Mouse (Mus musculus) forebrain, embryonic 12.5 days (tissue): ENCODE data around the gene Rprd2. TPM values are rescaled to one million over a fixed set of nuclear protein-coding genes. Genes with fewer than 3 reads are reported as not detected.
"Not testable (repeated sequence)": the region's sequence is repeated elsewhere in the genome, so short reads cannot be mapped to it uniquely, and the experiment has no call there.

Experiments used
- ATAC-seq: fragments of 200-750 bp; cut with Nextera tagmentation; 2 replicates; pipeline ENCODE4 v1.8.0; 2017; ENCODE audit warnings: moderate TSS enrichment; ENCODE audit not compliant: low FRiP score
- H3K27ac ChIP-seq: fragments of 300-500 bp; sonication (generic); 2 replicates; pipeline ENCODE4 v1.5.1; 2016; ENCODE audit warnings: mild to moderate bottlenecking
- H3K27me3 ChIP-seq: fragments of 300-500 bp; sonication (generic); 2 replicates; pipeline ENCODE4 v1.6.1; 2016; ENCODE audit warnings: mild to moderate bottlenecking
- H3K36me3 ChIP-seq: fragments of 300-500 bp; sonication (generic); replicated peaks from 2 replicates; pipeline ENCODE4 v1.6.1; 2016; ENCODE audit warnings: mild to moderate bottlenecking
- H3K4me1 ChIP-seq: fragments of 300-500 bp; sonication (generic); 2 replicates; pipeline ENCODE4 v1.6.1; 2016
- H3K4me2 ChIP-seq: fragments of 300-500 bp; sonication (generic); 2 replicates; pipeline ENCODE4 v1.6.1; 2016; ENCODE audit warnings: mild to moderate bottlenecking, moderate library complexity
- H3K4me3 ChIP-seq: fragments of 300-500 bp; sonication (generic); replicated peaks from 2 replicates; pipeline ENCODE4 v1.5.1; 2016; ENCODE audit warnings: mild to moderate bottlenecking
- H3K9ac ChIP-seq: fragments of 300-500 bp; sonication (generic); 2 replicates; pipeline ENCODE4 v1.6.1; 2016; ENCODE audit warnings: mild to moderate bottlenecking
- H3K9me3 ChIP-seq: fragments of 300-500 bp; sonication (generic); 2 replicates; pipeline ENCODE4 v1.6.1; 2016
- WGBS: fragments of 180-500 bp; shearing (Covaris S2); methylation state at CpG from one replicate; pipeline ENCODE4 v1.1.7; 2016; 5-methylcytosine and 5-hydroxymethylcytosine counted together
- polyA plus RNA-seq: library from polyadenylated mRNA; unstranded; fragments of >200 nt; fragmentation: Nextera tagmentation; extraction: Ambion mirVana; gene quantifications from 2 replicates; pipeline ENCODE4 v1.2.1, GENCODE M21; 2016

Gene Rprd2
- polyA plus RNA-seq, 1 experiment from 2014 or later = 29.1 TPM

DNA sequence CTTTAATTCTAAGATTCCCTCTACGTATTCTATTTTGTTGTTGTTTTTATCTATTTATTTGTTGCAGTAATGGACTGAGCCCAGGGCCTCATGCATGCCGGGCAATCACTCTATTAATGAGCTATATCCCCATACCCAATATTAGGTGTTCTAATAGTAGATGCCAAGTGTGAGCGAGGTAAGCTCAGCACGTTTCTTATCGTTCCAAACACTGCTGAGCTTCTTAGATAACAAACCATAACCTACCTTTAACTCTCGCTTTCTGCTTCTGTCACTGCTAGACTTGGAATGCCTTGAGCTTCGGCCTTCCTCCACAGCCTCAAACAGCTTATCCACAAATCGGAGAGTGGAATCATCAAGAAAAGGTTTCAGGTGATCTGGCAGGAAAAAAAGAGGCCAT lies 32.7 kb upstream of the Rprd2 start:
- Histone ChIP-seq H3K27ac (no peak overlapping the region), H3K9me3 (no peaks in the 10 kb centered on the region), H3K9ac (no peak overlapping the region), H3K4me1 (peaks cover 11% of the 10 kb centered on the region), H3K36me3 (peaks cover 69% of the 10 kb centered on the region), H3K4me2 (no peak overlapping the region), H3K4me3 (no peak overlapping the region), H3K27me3 (no peaks in the 10 kb centered on the region)
- no peak for ATAC-seq
- 94% methylated on average over 8 of the region's 8 CpGs for WGBS

DNA sequence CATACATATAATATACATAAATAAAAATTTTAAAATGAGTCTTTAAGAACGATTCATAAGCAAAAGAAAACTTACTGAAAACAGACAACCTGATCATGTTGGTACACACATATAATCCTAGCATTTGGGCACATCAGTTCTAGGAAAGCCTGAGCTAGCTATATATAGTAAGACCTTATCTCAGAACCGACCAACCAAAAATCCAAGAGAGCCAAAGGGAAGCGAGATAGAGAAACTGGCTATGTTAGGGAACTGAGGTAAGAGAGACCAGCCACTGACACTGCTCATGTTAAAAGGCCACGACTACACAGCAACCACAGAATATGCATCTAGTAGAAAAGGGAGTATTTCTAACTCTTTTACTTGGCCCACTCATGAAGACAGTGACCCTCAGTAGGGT lies 31.9 kb upstream of the Rprd2 start:
- Histone ChIP-seq H3K27me3 (no peaks in the 10 kb centered on the region), H3K9me3 (no peaks in the 10 kb centered on the region), H3K4me3 (no peak overlapping the region), H3K36me3 (peaks cover 76% of the 10 kb centered on the region), H3K27ac (no peak overlapping the region), H3K4me2 (no peak overlapping the region), H3K4me1 (peaks cover 8% of the 10 kb centered on the region), H3K9ac (no peak overlapping the region)
- WGBS = 91% methylated on average over 4 of the region's 4 CpGs
- ATAC-seq = no peak

DNA sequence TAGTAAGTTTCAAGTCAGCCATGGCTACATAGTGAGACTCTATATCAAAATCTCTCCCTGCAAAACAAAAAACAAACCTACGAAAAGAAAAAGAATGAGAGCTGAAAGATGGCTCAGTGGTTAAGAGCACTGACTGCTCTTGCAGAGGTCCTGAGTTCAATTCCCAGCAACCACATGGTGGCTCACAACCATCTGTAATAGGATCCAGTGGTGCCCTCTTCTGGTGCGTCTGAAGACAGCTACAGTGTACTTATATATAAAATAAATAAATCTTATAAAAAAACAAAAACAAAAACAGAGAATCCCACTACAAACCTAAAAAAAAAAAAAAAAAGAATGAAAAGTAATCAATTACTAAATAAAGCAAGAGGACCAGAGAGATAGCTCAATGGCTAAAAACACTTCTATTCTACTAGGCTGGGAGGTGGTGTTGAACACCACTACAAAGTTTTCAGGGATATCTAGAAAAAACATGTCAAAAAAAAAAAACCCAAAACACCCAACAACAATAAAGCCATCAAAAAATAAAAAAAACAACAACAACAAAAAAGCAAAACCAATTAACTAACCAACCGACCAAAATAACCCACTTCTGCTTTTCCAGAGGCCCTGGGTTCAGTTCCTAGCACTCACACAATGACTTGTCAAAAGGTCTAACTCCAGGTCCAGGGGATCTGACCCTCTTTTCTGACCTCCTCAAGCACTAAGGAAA lies 24.0 kb upstream of the Rprd2 start:
- no peak overlapping the region for H3K27ac ChIP-seq
- no peak overlapping the region for H3K4me2 ChIP-seq
- H3K4me3 ChIP-seq = no peak overlapping the region
- 92% methylated on average over 3 of the region's 3 CpGs for WGBS
- H3K27me3 ChIP-seq = no peaks in the 10 kb centered on the region
- no peak overlapping the region for H3K9ac ChIP-seq
- H3K9me3 ChIP-seq = no peaks in the 10 kb centered on the region
- H3K36me3 ChIP-seq = peaks cover 86% of the 10 kb centered on the region
- no peak for ATAC-seq
- H3K4me1 ChIP-seq = no peaks in the 10 kb centered on the region

DNA sequence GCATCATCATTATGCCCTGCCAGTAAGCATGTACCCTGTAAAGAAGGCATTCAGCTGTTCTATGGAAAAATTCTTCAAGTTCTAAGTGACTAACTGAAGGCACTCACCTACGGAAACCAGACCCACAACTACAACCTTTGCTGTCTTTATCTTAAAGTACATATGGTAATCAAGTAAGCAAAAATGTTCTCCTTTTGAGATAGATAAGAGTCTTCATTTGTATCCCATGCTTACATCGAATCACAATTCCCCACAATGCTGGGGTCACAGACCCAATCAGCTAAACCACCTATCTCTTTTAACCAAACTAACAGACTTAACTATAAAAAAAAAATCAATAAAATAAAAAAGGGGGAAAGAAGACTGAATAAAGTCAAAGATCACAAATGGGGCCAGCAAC lies 20.6 kb upstream of the Rprd2 start:
- H3K9me3 ChIP-seq = no peaks in the 10 kb centered on the region
- H3K27me3 ChIP-seq = no peaks in the 10 kb centered on the region
- ATAC-seq = no peak
- H3K27ac ChIP-seq = no peak overlapping the region
- H3K9ac ChIP-seq = no peak overlapping the region
- no peak overlapping the region for H3K4me2 ChIP-seq
- WGBS = 97% methylated on average over 2 of the region's 2 CpGs
- H3K4me3 ChIP-seq = no peak overlapping the region
- peaks cover 82% of the 10 kb centered on the region for H3K36me3 ChIP-seq
- H3K4me1 ChIP-seq = no peaks in the 10 kb centered on the region

DNA sequence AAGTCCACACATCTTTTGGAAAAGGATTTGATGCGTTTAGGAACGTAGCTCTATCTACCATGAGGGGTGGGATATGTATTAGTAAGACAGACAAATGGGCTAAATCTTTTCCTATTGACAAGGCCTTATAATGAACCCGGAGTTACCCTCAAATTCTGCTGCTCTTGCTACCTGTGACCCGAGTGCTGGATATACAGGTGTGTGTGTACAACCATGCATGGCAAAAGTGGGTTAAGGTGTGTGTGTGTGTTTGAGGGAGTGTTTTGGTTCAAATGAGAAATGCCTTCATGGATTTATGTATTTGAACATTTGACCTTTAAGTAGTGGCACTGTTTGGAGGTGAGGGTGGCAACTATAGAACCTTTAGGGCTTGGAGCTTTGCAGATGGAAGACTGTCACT lies 10.4 kb upstream of the Rprd2 start:
- H3K36me3 ChIP-seq = peaks cover 60% of the 10 kb centered on the region
- H3K27me3 ChIP-seq = no peaks in the 10 kb centered on the region
- no peak overlapping the region for H3K4me3 ChIP-seq
- 97% methylated on average over 4 of the region's 4 CpGs for WGBS
- H3K27ac ChIP-seq = no peak overlapping the region
- ATAC-seq = no peak
- no peaks in the 10 kb centered on the region for H3K4me1 ChIP-seq
- no peak overlapping the region for H3K9ac ChIP-seq
- H3K4me2 ChIP-seq = no peak overlapping the region
- no peaks in the 10 kb centered on the region for H3K9me3 ChIP-seq

DNA sequence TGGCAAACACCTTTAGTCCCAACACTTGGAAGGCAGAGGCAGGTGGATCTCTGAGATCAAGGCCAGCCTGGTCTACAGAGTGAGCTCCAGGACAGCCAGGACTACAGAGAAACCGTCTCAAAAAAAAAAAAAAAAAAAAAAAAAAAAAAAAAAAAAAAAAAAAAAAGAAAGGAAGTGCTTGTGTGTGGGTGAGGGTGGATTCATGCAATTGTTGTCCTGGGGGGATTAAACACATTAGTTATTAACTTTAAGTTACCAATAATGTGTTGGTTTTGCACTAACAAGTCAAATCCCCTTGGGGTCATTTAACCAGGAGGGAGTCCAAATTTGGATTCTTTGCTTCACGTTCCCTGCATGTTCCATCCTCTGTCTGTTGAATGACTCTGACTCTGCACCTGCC lies 7.6 kb upstream of the Rprd2 start:
- Histone ChIP-seq H3K36me3 (peaks cover 34% of the 10 kb centered on the region), H3K4me3 (no peak overlapping the region), H3K9ac (no peak overlapping the region), H3K4me1 (no peaks in the 10 kb centered on the region), H3K27me3 (no peaks in the 10 kb centered on the region), H3K4me2 (no peak overlapping the region), H3K27ac (no peak overlapping the region), H3K9me3 (no peaks in the 10 kb centered on the region)
- 76% methylated on average over 2 of the region's 2 CpGs for WGBS
- ATAC-seq = no peak

DNA sequence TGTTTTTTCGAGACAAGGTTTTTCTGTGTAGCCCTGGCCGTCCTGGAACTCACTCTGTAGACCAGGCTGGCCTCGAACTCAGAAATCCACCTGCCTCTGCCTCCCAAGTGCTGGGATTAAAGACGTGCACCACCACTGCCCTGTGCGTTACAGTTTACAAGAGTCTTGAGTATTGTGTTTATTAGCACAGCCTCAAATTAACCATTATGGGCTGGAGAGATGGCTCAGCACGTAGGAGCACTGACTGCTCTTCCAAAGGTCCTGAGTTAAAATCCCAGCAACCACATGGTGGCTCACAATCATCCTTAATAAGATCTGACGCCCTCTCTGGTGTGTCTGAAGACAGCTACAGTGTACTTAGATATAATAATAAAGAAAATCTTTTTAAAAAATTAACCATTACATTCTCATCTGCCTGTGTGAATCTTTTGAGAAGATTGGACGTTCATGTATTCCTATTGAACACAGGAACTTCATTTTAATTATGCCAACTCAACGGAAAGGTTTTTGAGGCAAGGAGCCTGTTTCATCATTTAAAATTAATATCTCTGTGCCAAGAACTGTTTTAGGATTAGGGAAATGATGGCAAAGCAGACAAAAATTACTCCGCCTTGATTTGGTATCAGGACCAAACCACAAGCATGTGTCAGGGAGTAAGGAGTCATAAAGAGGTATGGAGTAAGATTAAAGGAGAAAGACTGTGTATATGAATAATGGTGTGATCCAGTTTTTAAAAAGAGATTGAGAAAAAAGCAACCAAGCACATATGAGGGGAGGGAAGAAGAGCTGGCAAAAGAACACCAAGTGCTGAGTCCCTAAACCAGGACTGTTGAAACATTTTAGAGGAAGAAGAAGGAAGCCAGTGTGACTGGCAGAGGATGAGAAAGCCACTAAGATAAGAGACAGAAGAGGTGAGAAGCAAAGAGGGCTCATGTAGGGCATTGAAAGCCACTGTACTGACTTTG lies 1.7 kb upstream of the Rprd2 start:
- 0 out of 2 replicates have a peak, but pooled peaks have one; percentile 0 for ATAC-seq
- peak overlapping the region; percentile 82 for H3K4me3 ChIP-seq
- peak overlapping the region; percentile 51 for H3K4me2 ChIP-seq
- H3K27ac ChIP-seq = peak overlapping the region; percentile 98
- H3K9ac ChIP-seq = peak overlapping the region; percentile 69
- H3K9me3 ChIP-seq = no peaks in the 10 kb centered on the region
- 45% methylated on average over 10 of the region's 10 CpGs for WGBS
- H3K36me3 ChIP-seq = no peaks in the 10 kb centered on the region; the same call in 1 of the 2 replicates
- peaks cover 18% of the 10 kb centered on the region for H3K4me1 ChIP-seq
- no peaks in the 10 kb centered on the region for H3K27me3 ChIP-seq

DNA sequence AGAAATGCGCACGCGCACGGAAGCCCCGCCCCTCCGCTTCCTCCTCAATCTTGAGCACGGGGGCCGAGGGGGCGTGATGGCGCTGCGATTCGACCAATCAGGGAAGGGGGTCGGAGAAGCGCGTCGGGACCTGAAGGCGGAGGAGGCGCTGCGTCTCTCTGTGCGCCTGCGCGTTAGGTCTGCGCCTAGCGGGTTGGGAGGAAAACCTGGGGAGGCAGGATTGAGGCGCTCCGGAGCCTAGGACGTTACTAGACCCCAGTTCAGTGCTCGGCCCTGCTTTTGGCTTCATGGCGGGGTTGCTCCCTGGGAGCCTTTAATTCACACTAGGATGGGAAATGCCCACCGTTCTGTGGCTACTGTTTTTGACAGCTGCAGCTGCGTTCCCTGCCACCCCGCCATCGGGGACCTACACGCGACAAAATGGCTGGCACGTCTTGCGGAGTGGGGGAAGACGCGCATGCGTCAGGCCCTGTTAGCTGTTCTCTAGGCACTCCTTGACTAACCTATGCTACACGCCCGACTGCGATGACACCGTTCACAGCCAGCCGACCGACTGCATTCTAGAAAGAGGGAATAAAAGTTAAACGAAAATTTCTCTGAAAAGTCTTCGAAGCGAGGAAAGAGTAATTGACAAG lies 805 bp upstream of the Rprd2 start:
- ATAC-seq = peak; percentile 96
- Histone ChIP-seq H3K4me3 (peak overlapping the region; percentile 82), H3K4me1 (peaks cover 18% of the 10 kb centered on the region), H3K36me3 (no peaks in the 10 kb centered on the region; the same call in 1 of the 2 replicates), H3K9me3 (no peaks in the 10 kb centered on the region), H3K9ac (peak overlapping the region; percentile 69), H3K27ac (peak overlapping the region; percentile 98), H3K27me3 (no peaks in the 10 kb centered on the region), H3K4me2 (peak overlapping the region; percentile 51)
- WGBS = under 1% methylated on average over 49 of the region's 49 CpGs

DNA sequence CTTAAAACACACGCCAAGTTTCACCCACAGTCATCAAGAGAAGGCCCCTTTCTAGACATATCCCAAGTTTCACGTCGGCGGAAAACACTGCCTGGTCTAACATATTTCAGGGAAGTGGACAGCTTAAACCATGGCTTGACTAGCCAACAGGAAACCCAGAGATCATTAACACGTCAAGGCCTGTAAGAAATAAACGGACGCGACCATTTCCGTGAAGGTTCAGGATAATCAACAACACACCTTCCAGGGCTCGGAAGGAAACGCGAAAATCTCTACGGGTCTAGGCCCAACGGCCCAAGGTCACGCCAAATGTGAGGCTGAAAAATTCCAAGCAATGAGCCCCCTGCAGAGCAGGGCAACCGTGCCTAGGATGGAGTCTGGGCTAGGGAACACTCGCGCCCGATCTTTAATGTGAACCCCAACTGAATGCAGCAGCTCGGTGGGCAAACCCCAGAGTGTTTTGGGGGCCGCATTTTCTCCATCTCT lies 594 bp downstream of the Rprd2 start:
- Histone ChIP-seq H3K4me1 (peaks cover 18% of the 10 kb centered on the region), H3K27ac (peak overlapping the region; percentile 100), H3K9ac (peak overlapping the region; percentile 96), H3K27me3 (no peaks in the 10 kb centered on the region), H3K4me2 (peak overlapping the region; percentile 72), H3K36me3 (no peaks in the 10 kb centered on the region; the same call in 1 of the 2 replicates), H3K4me3 (peak overlapping the region; percentile 82), H3K9me3 (no peaks in the 10 kb centered on the region)
- WGBS = under 1% methylated on average over 21 of the region's 21 CpGs
- ATAC-seq = peak; percentile 7; the same call in 1 of the 2 replicates

DNA sequence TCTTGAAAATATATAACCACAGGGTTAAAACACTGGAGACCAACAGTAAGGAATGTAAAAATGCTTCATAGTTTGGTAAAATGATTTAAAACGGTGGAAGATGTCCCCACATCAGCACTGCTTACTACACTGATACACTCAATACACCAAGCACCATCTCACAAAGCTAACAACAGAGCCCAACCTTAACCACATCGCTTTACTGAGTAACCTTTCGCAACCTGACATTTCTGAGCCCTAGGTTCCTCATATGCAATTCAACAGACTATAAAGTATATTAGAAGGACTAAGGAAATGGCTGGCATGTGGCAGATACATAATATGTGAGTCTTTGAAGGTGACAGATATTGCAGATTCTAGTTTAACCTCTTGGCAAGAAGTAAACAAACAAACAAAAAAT lies 2.0 kb downstream of the Rprd2 start:
- H3K4me1 ChIP-seq = peaks cover 18% of the 10 kb centered on the region
- no peaks in the 10 kb centered on the region; the same call in none of the 2 replicates for H3K36me3 ChIP-seq
- no peak overlapping the region for H3K27ac ChIP-seq
- H3K9me3 ChIP-seq = no peaks in the 10 kb centered on the region
- ATAC-seq = no peak
- H3K4me3 ChIP-seq = peak overlapping the region; percentile 2; the same call in 1 of the 2 replicates
- H3K27me3 ChIP-seq = no peaks in the 10 kb centered on the region
- peak overlapping the region; percentile 38 for H3K4me2 ChIP-seq
- WGBS = 100% methylated on average over 3 of the region's 3 CpGs
- no peak overlapping the region for H3K9ac ChIP-seq

DNA sequence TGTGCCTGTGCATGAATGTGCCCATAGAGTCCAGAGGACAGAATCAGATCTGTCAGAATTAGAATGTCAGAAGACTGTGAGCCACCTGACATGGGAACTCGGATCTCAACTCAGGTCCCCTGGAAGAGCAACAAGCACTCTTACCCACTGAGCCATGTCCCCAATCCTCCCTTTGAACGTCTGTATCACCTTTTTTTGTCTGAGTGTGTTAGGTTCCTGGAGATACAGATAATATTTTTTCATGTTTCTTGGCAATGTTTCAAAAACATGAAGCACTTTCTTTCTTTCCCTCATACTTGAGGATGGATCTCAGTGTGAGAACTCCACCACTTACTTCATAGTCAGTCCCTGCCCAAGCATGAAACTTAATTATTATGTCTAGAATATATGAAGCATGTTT lies 10.3 kb downstream of the Rprd2 start:
- Histone ChIP-seq H3K9me3 (no peaks in the 10 kb centered on the region), H3K4me1 (no peaks in the 10 kb centered on the region), H3K9ac (no peak overlapping the region), H3K4me3 (no peak overlapping the region), H3K27me3 (no peaks in the 10 kb centered on the region), H3K36me3 (peaks cover 20% of the 10 kb centered on the region), H3K4me2 (no peak overlapping the region), H3K27ac (no peak overlapping the region)
- no peak for ATAC-seq
- WGBS = 77% methylated on average over 2 of the region's 2 CpGs

DNA sequence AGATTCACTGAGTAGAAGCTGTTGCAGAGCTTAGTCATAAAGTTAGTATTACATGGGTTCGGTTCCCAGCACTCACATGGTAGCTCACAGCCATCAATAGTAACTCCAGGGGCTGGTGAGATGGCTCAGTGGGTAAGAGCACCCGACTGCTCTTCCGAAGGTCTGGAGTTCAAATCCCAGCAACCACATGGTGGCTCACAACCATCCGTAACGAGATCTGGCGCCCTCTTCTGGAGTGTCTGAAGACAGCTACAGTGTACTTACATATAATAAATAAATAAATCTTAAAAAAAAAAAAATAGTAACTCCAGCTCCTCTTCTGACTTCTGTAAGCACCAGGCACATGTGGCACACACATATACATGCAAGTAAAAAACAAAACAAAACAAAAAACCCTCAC lies 11.0 kb downstream of the Rprd2 start:
- H3K27me3 ChIP-seq, H3K4me1 ChIP-seq, H3K4me2 ChIP-seq, H3K9ac ChIP-seq, H3K4me3 ChIP-seq, H3K9me3 ChIP-seq, H3K27ac ChIP-seq, ATAC-seq: not testable (repeated sequence)
- H3K36me3 ChIP-seq = peaks cover 20% of the 10 kb centered on the region
- 80% methylated on average over 6 of the region's 6 CpGs for WGBS
